Mouse (Mus musculus) midbrain, embryonic 13.5 days (tissue): Measurements from ENCODE around the gene Fzd10. TPM values are rescaled to one million over a fixed set of nuclear protein-coding genes. Genes with fewer than 3 reads are reported as not detected.
A peak's percentile ranks its signal among the peaks of the same experiment; 100 is the strongest.

Experiments used
- ATAC-seq: fragments of 200-750 bp; cut with Nextera tagmentation; 2 replicates; pipeline ENCODE4 v1.8.0; 2017; ENCODE audit warnings: mild to moderate bottlenecking, moderate TSS enrichment, moderate library complexity
- H3K27ac ChIP-seq: fragments of 300-500 bp; sonication (generic); 2 replicates; pipeline ENCODE4 v1.5.1; 2015; ENCODE audit warnings: inconsistent platforms, mild to moderate bottlenecking, moderate library complexity
- H3K27me3 ChIP-seq: fragments of 300-500 bp; sonication (generic); 2 replicates; pipeline ENCODE4 v1.6.1; 2015; ENCODE audit warnings: mild to moderate bottlenecking, inconsistent platforms
- H3K36me3 ChIP-seq: fragments of 300-500 bp; sonication (generic); 2 replicates; pipeline ENCODE4 v1.6.1; 2015; ENCODE audit warnings: mild to moderate bottlenecking, inconsistent platforms
- H3K4me1 ChIP-seq: fragments of 300-500 bp; sonication (generic); replicated peaks from 2 replicates; pipeline ENCODE4 v1.6.1; 2015; ENCODE audit warnings: inconsistent platforms
- H3K4me2 ChIP-seq: fragments of 300-500 bp; sonication (generic); replicated peaks from 2 replicates; pipeline ENCODE4 v1.6.1; 2015; ENCODE audit warnings: moderate library complexity, mild to moderate bottlenecking, inconsistent platforms
- H3K4me3 ChIP-seq: fragments of 300-500 bp; sonication (generic); replicated peaks from 2 replicates; pipeline ENCODE4 v1.5.1; 2015; ENCODE audit warnings: mild to moderate bottlenecking, inconsistent platforms
- H3K9ac ChIP-seq: fragments of 300-500 bp; sonication (generic); replicated peaks from 2 replicates; pipeline ENCODE4 v1.6.1; 2015; ENCODE audit warnings: mild to moderate bottlenecking, inconsistent platforms
- H3K9me3 ChIP-seq: fragments of 300-500 bp; sonication (generic); 2 replicates; pipeline ENCODE4 v1.6.1; 2016; ENCODE audit warnings: mild to moderate bottlenecking, inconsistent platforms
- WGBS: fragments of 180-500 bp; shearing (Covaris S2); methylation state at CpG from one replicate; pipeline ENCODE4 v1.1.7; 2015; 5-methylcytosine and 5-hydroxymethylcytosine counted together
- polyA plus RNA-seq: library from polyadenylated mRNA; unstranded; fragments of >200 nt; fragmentation: Nextera tagmentation; extraction: Ambion mirVana; gene quantifications from 2 replicates; pipeline ENCODE4 v1.2.1, GENCODE M21; 2015

The Fzd10 gene
- 10.9 and 14.6 TPM in 2 replicates for polyA plus RNA-seq

- peak within 1 kb of the TSS; percentile 94 for H3K27ac ChIP-seq
- peak; percentile 61 for ATAC-seq
- H3K4me3 ChIP-seq = peak within 1 kb of the TSS; percentile 76
- no peaks in the 10 kb centered on the region for H3K36me3 ChIP-seq
- H3K4me2 ChIP-seq = peak within 1 kb of the TSS; percentile 91
- H3K27me3 ChIP-seq = peaks cover 42% of the 10 kb centered on the region
- H3K4me1 ChIP-seq = peaks cover 98% of the 10 kb centered on the region
- WGBS = 1% methylated on average over 63 of the region's 73 CpGs
- H3K9ac ChIP-seq = peak within 1 kb of the TSS; percentile 82
- H3K9me3 ChIP-seq = no peaks in the 10 kb centered on the region
These were observed at the start of gene Fzd10 for GRCm38 (mm10) chr5:128600072-128601021. Fzd10 (plus strand) TSS chr5:128600844.

GRCm38 (mm10) chr5:128551448-128551847, 49.2 kb upstream of the Fzd10 start:
- H3K36me3 ChIP-seq = no peaks in the 10 kb centered on the region
- peak overlapping the region; percentile 25; the same call in 1 of the 2 replicates for H3K27ac ChIP-seq
- ATAC-seq = peak; percentile 73; the same call in 1 of the 2 replicates
- H3K4me3 ChIP-seq = peak overlapping the region; percentile 29
- peak overlapping the region; percentile 55 for H3K9ac ChIP-seq
- no peaks in the 10 kb centered on the region for H3K9me3 ChIP-seq
- H3K4me2 ChIP-seq = peak overlapping the region; percentile 54
- H3K4me1 ChIP-seq = peaks cover 18% of the 10 kb centered on the region
- peaks cover 9% of the 10 kb centered on the region; the same call in 1 of the 2 replicates for H3K27me3 ChIP-seq
- WGBS = 1% methylated on average over 11 of the region's 11 CpGs

DNA sequence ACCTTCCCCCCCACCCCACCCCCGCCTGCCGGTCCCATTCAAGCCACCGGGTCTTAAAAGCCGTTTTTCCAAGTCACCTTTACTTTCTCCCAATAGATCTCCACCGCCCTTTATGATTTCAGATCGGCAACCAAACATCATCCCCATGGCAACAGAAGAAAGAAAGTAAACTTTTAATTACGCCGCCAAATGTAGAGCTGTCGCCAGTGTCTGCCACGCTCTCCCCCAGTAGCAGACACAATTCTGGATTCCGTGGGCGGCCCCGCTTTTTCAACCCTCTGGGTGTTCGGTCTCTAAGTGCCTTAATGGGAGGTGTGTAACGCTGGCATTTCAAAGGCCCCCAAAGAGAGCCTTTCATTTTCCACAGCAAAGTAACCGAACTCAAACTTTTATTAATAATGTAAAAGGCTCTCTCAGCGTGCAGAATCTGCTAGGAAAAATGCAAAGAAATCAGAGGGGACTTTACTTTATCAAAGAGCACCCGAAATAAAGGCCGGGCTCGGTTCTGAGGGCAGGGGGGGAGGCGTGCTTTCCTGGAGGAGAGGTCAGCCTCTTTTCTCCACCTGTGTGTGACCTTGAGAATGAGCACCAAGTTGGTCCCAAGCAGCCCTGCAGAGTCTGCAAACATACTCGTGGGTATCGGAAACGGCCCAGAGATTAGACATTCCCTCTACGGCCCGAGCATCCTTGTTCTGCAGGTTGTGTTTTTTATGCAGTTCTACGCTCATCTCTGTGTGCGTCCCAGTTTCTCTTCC, 48.3 kb upstream of the Fzd10 start:
- ATAC-seq = no peak
- Histone ChIP-seq H3K27ac (no peak overlapping the region), H3K36me3 (no peaks in the 10 kb centered on the region), H3K9me3 (no peaks in the 10 kb centered on the region), H3K27me3 (peaks cover 9% of the 10 kb centered on the region; the same call in 1 of the 2 replicates), H3K4me1 (peaks cover 18% of the 10 kb centered on the region), H3K9ac (no peak overlapping the region), H3K4me2 (peak overlapping the region; percentile 54), H3K4me3 (peak overlapping the region; percentile 29)
- 5% methylated on average over 28 of the region's 28 CpGs for WGBS

- 58% methylated on average over 7 of the region's 7 CpGs for WGBS
- H3K4me3 ChIP-seq = no peak overlapping the region
- H3K9ac ChIP-seq = no peak overlapping the region
- no peaks in the 10 kb centered on the region; the same call in 1 of the 2 replicates for H3K27me3 ChIP-seq
- H3K9me3 ChIP-seq = peaks cover 6% of the 10 kb centered on the region; the same call in 1 of the 2 replicates
- no peaks in the 10 kb centered on the region for H3K4me1 ChIP-seq
- no peak overlapping the region for H3K27ac ChIP-seq
- ATAC-seq = no peak
- H3K4me2 ChIP-seq = no peak overlapping the region
- H3K36me3 ChIP-seq = no peaks in the 10 kb centered on the region
These were observed 42.5 kb upstream of the Fzd10 start for GRCm38 (mm10) chr5:128558126-128558525.

- H3K4me2 ChIP-seq = no peak overlapping the region
- H3K4me1 ChIP-seq = peaks cover 12% of the 10 kb centered on the region; the same call in 1 of the 2 replicates
- ATAC-seq = no peak
- 12% methylated on average over 6 of the region's 6 CpGs for WGBS
- H3K27me3 ChIP-seq = 0 out of 2 replicates have a peak, but pooled peaks cover 5% of the 10 kb centered on the region
- no peak overlapping the region for H3K9ac ChIP-seq
- H3K9me3 ChIP-seq = no peaks in the 10 kb centered on the region
- H3K36me3 ChIP-seq = no peaks in the 10 kb centered on the region
- no peak overlapping the region for H3K27ac ChIP-seq
- H3K4me3 ChIP-seq = no peak overlapping the region
These were observed 33.3 kb upstream of the Fzd10 start for GRCm38 (mm10) chr5:128567313-128567712.

DNA sequence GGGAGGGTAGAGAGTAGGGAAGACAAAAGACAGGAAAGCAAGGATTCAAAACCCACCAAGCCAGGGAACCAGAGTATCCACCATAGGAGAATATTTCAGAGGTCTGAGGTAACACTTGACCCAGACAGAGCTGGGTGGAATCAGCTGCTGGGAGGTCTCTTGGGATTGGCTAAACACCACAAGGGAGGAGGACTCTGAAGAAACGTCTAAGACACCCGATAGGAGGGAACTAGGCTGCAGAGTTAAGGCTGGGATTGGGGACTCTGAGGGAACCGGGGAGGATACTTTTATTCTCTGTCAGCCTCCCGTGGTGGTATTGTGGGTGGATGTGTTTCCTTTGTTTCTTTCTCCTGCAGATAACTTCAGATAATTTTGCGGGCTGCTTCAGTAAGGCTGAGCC, 31.7 kb upstream of the Fzd10 start:
- Histone ChIP-seq H3K4me2 (no peak overlapping the region), H3K36me3 (no peaks in the 10 kb centered on the region), H3K9ac (no peak overlapping the region), H3K4me3 (no peak overlapping the region), H3K9me3 (no peaks in the 10 kb centered on the region), H3K4me1 (peaks cover 12% of the 10 kb centered on the region; the same call in 1 of the 2 replicates), H3K27me3 (0 out of 2 replicates have a peak, but pooled peaks cover 5% of the 10 kb centered on the region), H3K27ac (no peak overlapping the region)
- ATAC-seq = no peak
- 14% methylated on average over 5 of the region's 5 CpGs for WGBS

- Histone ChIP-seq H3K36me3 (no peaks in the 10 kb centered on the region), H3K9ac (no peak overlapping the region), H3K4me2 (no peak overlapping the region), H3K27me3 (0 out of 2 replicates have a peak, but pooled peaks cover 5% of the 10 kb centered on the region), H3K9me3 (no peaks in the 10 kb centered on the region), H3K27ac (no peak overlapping the region), H3K4me3 (no peak overlapping the region), H3K4me1 (peaks cover 12% of the 10 kb centered on the region; the same call in 1 of the 2 replicates)
- ATAC-seq = no peak
- WGBS = 61% methylated on average over 5 of the region's 5 CpGs
These were observed 30.6 kb upstream of the Fzd10 start for GRCm38 (mm10) chr5:128570091-128570490.

GRCm38 (mm10) chr5:128570848-128571247, 29.8 kb upstream of the Fzd10 start:
- Histone ChIP-seq H3K36me3 (no peaks in the 10 kb centered on the region), H3K4me2 (no peak overlapping the region), H3K9ac (no peak overlapping the region), H3K9me3 (no peaks in the 10 kb centered on the region), H3K27me3 (0 out of 2 replicates have a peak, but pooled peaks cover 5% of the 10 kb centered on the region), H3K27ac (no peak overlapping the region), H3K4me1 (peaks cover 12% of the 10 kb centered on the region; the same call in 1 of the 2 replicates), H3K4me3 (no peak overlapping the region)
- 83% methylated on average over 5 of the region's 5 CpGs for WGBS
- no peak for ATAC-seq

GRCm38 (mm10) chr5:128571706-128572105, 28.9 kb upstream of the Fzd10 start:
- Histone ChIP-seq H3K4me1 (peaks cover 17% of the 10 kb centered on the region), H3K4me3 (no peak overlapping the region), H3K27me3 (0 out of 2 replicates have a peak, but pooled peaks cover 5% of the 10 kb centered on the region), H3K9ac (no peak overlapping the region), H3K27ac (no peak overlapping the region), H3K9me3 (no peaks in the 10 kb centered on the region), H3K4me2 (no peak overlapping the region), H3K36me3 (no peaks in the 10 kb centered on the region)
- ATAC-seq = no peak
- WGBS = 77% methylated on average over 8 of the region's 8 CpGs

- Histone ChIP-seq H3K9ac (no peak overlapping the region), H3K4me1 (peaks cover 9% of the 10 kb centered on the region), H3K4me3 (no peak overlapping the region), H3K27me3 (peaks cover 9% of the 10 kb centered on the region; the same call in 1 of the 2 replicates), H3K36me3 (no peaks in the 10 kb centered on the region), H3K9me3 (no peaks in the 10 kb centered on the region), H3K27ac (no peak overlapping the region), H3K4me2 (no peak overlapping the region)
- WGBS = 73% methylated on average over 9 of the region's 9 CpGs
- ATAC-seq = no peak
These were observed 24.6 kb upstream of the Fzd10 start for GRCm38 (mm10) chr5:128575997-128576579.

- Histone ChIP-seq H3K9me3 (no peaks in the 10 kb centered on the region), H3K27me3 (peaks cover 6% of the 10 kb centered on the region; the same call in 1 of the 2 replicates)
These were observed 21.5 kb upstream of the Fzd10 start for GRCm38 (mm10) chr5:128579047-128579650.

More at GRCm38 (mm10) chr5:128579047-128579650, 21.5 kb upstream of the Fzd10 start:
- Histone ChIP-seq H3K27ac (no peak overlapping the region), H3K9ac (no peak overlapping the region), H3K4me3 (no peak overlapping the region), H3K36me3 (0 out of 2 replicates have a peak, but pooled peaks cover 6% of the 10 kb centered on the region), H3K4me2 (no peak overlapping the region), H3K4me1 (peaks cover 22% of the 10 kb centered on the region)
- 40% methylated on average over 9 of the region's 9 CpGs for WGBS
- no peak for ATAC-seq
